Mouse (Mus musculus) testis, adult 2 months (tissue): Measurements from ENCODE around the gene Lrrc57. TPM values are rescaled to one million over a fixed set of nuclear protein-coding genes. Genes with fewer than 3 reads are reported as not detected.

Experiments used
- H3K27ac ChIP-seq: fragments of 200-500 bp; 2 replicates; pipeline ENCODE4 v1.5.1; 2012; ENCODE audit warnings: low read depth, low read length; ENCODE audit not compliant: control insufficient read depth, insufficient read depth
- H3K27me3 ChIP-seq: fragments of 200-500 bp; 2 replicates; pipeline ENCODE4 v1.6.1; 2012; ENCODE audit warnings: mild to moderate bottlenecking, low read length, moderate library complexity; ENCODE audit not compliant: control insufficient read depth, insufficient read depth
- H3K36me3 ChIP-seq: fragments of 200-500 bp; 2 replicates; pipeline ENCODE4 v1.6.1; 2012; ENCODE audit warnings: mild to moderate bottlenecking, low read length; ENCODE audit not compliant: control insufficient read depth, insufficient read depth
- H3K4me1 ChIP-seq: fragments of 200-500 bp; 2 replicates; pipeline ENCODE4 v1.6.1; 2012; ENCODE audit warnings: low read length; ENCODE audit not compliant: control insufficient read depth, insufficient read depth
- H3K4me3 ChIP-seq: fragments of 200-500 bp; 2 replicates; pipeline ENCODE4 v1.5.1; 2012; ENCODE audit warnings: low read depth, mild to moderate bottlenecking, low read length, moderate library complexity, mixed read lengths; ENCODE audit not compliant: control insufficient read depth
- CTCF ChIP-seq: fragments of 200-500 bp; IDR thresholded peaks from 2 replicates; pipeline ENCODE4 v1.5.1; 2012; ENCODE audit warnings: low read depth, mild to moderate bottlenecking, inconsistent platforms, low read length, moderate library complexity; ENCODE audit not compliant: control insufficient read depth, insufficient read depth, insufficient replicate concordance
- POLR2A ChIP-seq: fragments of 200-500 bp; IDR thresholded peaks from 2 replicates; pipeline ENCODE4 v1.6.1; 2012; ENCODE audit warnings: low read depth, mild to moderate bottlenecking, inconsistent platforms, low read length, moderate library complexity; ENCODE audit not compliant: control insufficient read depth
- polyA plus RNA-seq: library from polyadenylated mRNA; depleted of rRNA; stranded (reverse); fragments of >200 nt; gene quantifications from 2 replicates; pipeline ENCODE4 v1.2.3, GENCODE M21; 2012; rRNA removed

Gene Lrrc57
- 217 and 232 TPM in 2 replicates for polyA plus RNA-seq

- TF ChIP-seq CTCF (no peak), POLR2A (peak; percentile 72)
- peak within 1 kb of the TSS; percentile 94 for H3K27ac ChIP-seq
- H3K4me1 ChIP-seq = peaks cover 3% of the 10 kb centered on the region
- peak within 1 kb of the TSS; percentile 99 for H3K4me3 ChIP-seq
- no peaks in the 10 kb centered on the region for H3K36me3 ChIP-seq
- no peaks in the 10 kb centered on the region for H3K27me3 ChIP-seq
Measured at GRCm38 (mm10) chr2:120608830-120609723, at the start of gene Lrrc57, which contains the start of gene Haus2. Gene Lrrc57 (minus strand): TSS chr2:120609520. Gene Haus2 (plus strand): TSS chr2:120609383.

- no peaks in the 10 kb centered on the region for H3K27me3 ChIP-seq
- H3K27ac ChIP-seq = no peak overlapping the region
- H3K36me3 ChIP-seq = no peaks in the 10 kb centered on the region
- no peak overlapping the region for H3K4me3 ChIP-seq
- H3K4me1 ChIP-seq = no peaks in the 10 kb centered on the region
- no peak for TF ChIP-seq CTCF
- no peak for TF ChIP-seq POLR2A
Measured at GRCm38 (mm10) chr2:120658486-120658885, 49.2 kb upstream of the Lrrc57 start.

- H3K36me3 ChIP-seq = no peaks in the 10 kb centered on the region
- H3K4me3 ChIP-seq = no peak overlapping the region
- H3K27me3 ChIP-seq = no peaks in the 10 kb centered on the region
- no peaks in the 10 kb centered on the region for H3K4me1 ChIP-seq
- no peak overlapping the region for H3K27ac ChIP-seq
- no peak for TF ChIP-seq CTCF
- TF ChIP-seq POLR2A = no peak
Measured at GRCm38 (mm10) chr2:120656711-120657110, 47.4 kb upstream of the Lrrc57 start.

GRCm38 (mm10) chr2:120655905-120656304 lies 46.6 kb upstream of the Lrrc57 start:
- Histone ChIP-seq H3K27ac (no peak overlapping the region), H3K4me3 (no peak overlapping the region), H3K36me3 (no peaks in the 10 kb centered on the region), H3K4me1 (no peaks in the 10 kb centered on the region), H3K27me3 (no peaks in the 10 kb centered on the region)
- TF ChIP-seq CTCF (no peak), POLR2A (no peak)

- H3K4me1 ChIP-seq = no peaks in the 10 kb centered on the region
- TF ChIP-seq POLR2A (no peak), CTCF (no peak)
- no peak overlapping the region for H3K27ac ChIP-seq
- H3K4me3 ChIP-seq = no peak overlapping the region
- no peaks in the 10 kb centered on the region for H3K27me3 ChIP-seq
- no peaks in the 10 kb centered on the region for H3K36me3 ChIP-seq
Measured at GRCm38 (mm10) chr2:120654693-120655092, 45.4 kb upstream of the Lrrc57 start.

GRCm38 (mm10) chr2:120652925-120653284 lies 43.6 kb upstream of the Lrrc57 start:
- Histone ChIP-seq H3K4me3 (no peak overlapping the region), H3K27ac (no peak overlapping the region), H3K36me3 (no peaks in the 10 kb centered on the region), H3K27me3 (no peaks in the 10 kb centered on the region), H3K4me1 (no peaks in the 10 kb centered on the region)
- no peak for TF ChIP-seq POLR2A
- TF ChIP-seq CTCF = no peak

GRCm38 (mm10) chr2:120652256-120652924 lies 43.1 kb upstream of the Lrrc57 start:
- Histone ChIP-seq H3K27me3 (no peaks in the 10 kb centered on the region), H3K4me3 (no peak overlapping the region), H3K4me1 (no peaks in the 10 kb centered on the region), H3K27ac (no peak overlapping the region), H3K36me3 (no peaks in the 10 kb centered on the region)
- TF ChIP-seq CTCF (no peak), POLR2A (no peak)
